16 mouse cellular contexts compared by ENCODE assay signal in genomic region chr10:105522431-105522830, GRCm38 (mm10). TPM values are rescaled to one million over a fixed set of nuclear protein-coding genes. Genes with fewer than 3 reads are reported as not detected.
DNase-seq lines count a peak whose midpoint lies in the region; ATAC-seq and TF ChIP-seq lines count a peak whose summit lies in the region.
"Had no signal": no experiment of that assay in that cellular context is flagged by ENCODE, and none has a peak within 500 bp of the region (broad histone marks: within the 10 kb centered on the region; RNA-seq: fewer than 3 reads in every experiment).

No protein-coding gene starts in this region.

- WGBS in heart, adult 2 months: 31% methylated on average over 7 of the region's 7 CpGs
- 33% methylated on average over 7 of the region's 7 CpGs for WGBS in heart, postnatal 0 days
- WGBS in lung, embryonic 16.5 days: 38% methylated on average over 7 of the region's 7 CpGs
- 42% methylated on average over 7 of the region's 7 CpGs for WGBS in stomach, postnatal 0 days

- no peak for TF ChIP-seq POLR2A in heart, adult 2 months (IDR thresholded peaks at IDR 0.05; ENCODE audit: insufficient read depth, low read depth, low read length)

- H3K27me3 ChIP-seq in heart, adult 2 months (ENCODE audit: control insufficient read depth, insufficient read depth, low read length): no peaks in the 10 kb centered on the region
- no peaks in the 10 kb centered on the region for H3K27me3 ChIP-seq in heart, postnatal 0 days (ENCODE audit: control insufficient read depth, insufficient read depth, low read length)
- H3K27me3 ChIP-seq in lung, embryonic 16.5 days (ENCODE audit: control insufficient read depth, insufficient read depth, low read depth, low read length): no peaks in the 10 kb centered on the region
- no peaks in the 10 kb centered on the region for H3K27me3 ChIP-seq in stomach, postnatal 0 days (ENCODE audit: control insufficient read depth, insufficient read depth, low read length)
- H3K27me3 ChIP-seq: CH12.LX had no signal

- no peaks in the 10 kb centered on the region for H3K79me2 ChIP-seq in heart, adult 2 months (replicated peaks; ENCODE audit: control insufficient read depth, insufficient read depth, low read length)

- no peak for TF ChIP-seq EP300 in heart, adult 2 months (IDR thresholded peaks at IDR 0.05; ENCODE audit: insufficient read depth, low read depth, low read length)
- no peak for TF ChIP-seq EP300 in heart, postnatal 0 days (IDR thresholded peaks at IDR 0.05; ENCODE audit: low read depth)
- TF ChIP-seq EP300 in stomach, postnatal 0 days (optimal IDR thresholded peaks at IDR 0.05): no peak

- DNase-seq in heart, adult 2 months: no peak
- DNase-seq in heart, postnatal 10 days: no peak
- peak; percentile 30 for DNase-seq in heart, postnatal 0 days (ENCODE audit: low spot score)
- DNase-seq in heart, postnatal 14 days: no peak
- DNase-seq in lung, postnatal 36 days: no peak
- DNase-seq in stomach, postnatal 0 days (ENCODE audit: low spot score): no peak
- DNase-seq in thymus, postnatal 36 days: no peak
- DNase-seq: adrenal gland, adult 8-10 months; cerebellum, adult 11 months; cerebellum, postnatal 14 days; gastrocnemius, postnatal 14 days; kidney, postnatal 36 days; liver; lung, adult 18-20 months had no signal

- no peak overlapping the region for H3K27ac ChIP-seq in heart, adult 2 months
- H3K27ac ChIP-seq in heart, postnatal 0 days (ENCODE audit: low read depth): peak overlapping the region; percentile 44
- H3K27ac ChIP-seq in lung, embryonic 16.5 days (ENCODE audit: low read length): peak overlapping the region; percentile 39; the same call in 1 of the 2 replicates
- peak overlapping the region; percentile 87 for H3K27ac ChIP-seq in stomach, postnatal 0 days (replicated peaks)

- intact Hi-C loops in heart, adult 2 months (cut with DNase I): no loop called here
- intact Hi-C loops in heart, postnatal 10 days (cut with DNase I): no loop called here
- intact Hi-C loops in heart, postnatal 14 days (cut with DNase I): no loop called here

- H3K4me3 ChIP-seq in heart, adult 2 months: no peak overlapping the region
- no peak overlapping the region for H3K4me3 ChIP-seq in heart, postnatal 0 days (ENCODE audit: low read depth, low read length)
- no peak overlapping the region for H3K4me3 ChIP-seq in lung, embryonic 16.5 days (ENCODE audit: low read length)
- no peak overlapping the region for H3K4me3 ChIP-seq in stomach, postnatal 0 days (ENCODE audit: low read depth, low read length)

- H3K36me3 ChIP-seq in heart, adult 2 months (ENCODE audit: control insufficient read depth, insufficient read depth, low read length): no peaks in the 10 kb centered on the region; the same call in 1 of the 2 replicates
- H3K36me3 ChIP-seq in heart, postnatal 0 days (replicated peaks; ENCODE audit: control insufficient read depth, insufficient read depth, low read length): no peaks in the 10 kb centered on the region
- H3K36me3 ChIP-seq in lung, embryonic 16.5 days (ENCODE audit: control insufficient read depth, insufficient read depth, low read length): no peaks in the 10 kb centered on the region
- H3K36me3 ChIP-seq in stomach, postnatal 0 days (ENCODE audit: control insufficient read depth, insufficient read depth, low read length): no peaks in the 10 kb centered on the region

- ATAC-seq in heart, postnatal 0 days (ENCODE audit: insufficient read depth, low read depth): peak; percentile 55; the same call in 1 of the 2 replicates
- ATAC-seq in lung, embryonic 16.5 days (ENCODE audit: low read depth): peak; percentile 68
- peak; percentile 45; the same call in 1 of the 2 replicates for ATAC-seq in stomach, postnatal 0 days (ENCODE audit: low FRiP score, low TSS enrichment)

- no peak overlapping the region for H3K9ac ChIP-seq in heart, adult 2 months (ENCODE audit: low read depth, low read length)
- no peak overlapping the region for H3K9ac ChIP-seq in heart, postnatal 0 days (replicated peaks; ENCODE audit: low read depth, low read length)
- H3K9ac ChIP-seq in lung, embryonic 16.5 days (ENCODE audit: low read length): no peak overlapping the region
- H3K9ac ChIP-seq in stomach, postnatal 0 days (ENCODE audit: low read length): no peak overlapping the region

- H3K4me1 ChIP-seq in heart, adult 2 months (ENCODE audit: control insufficient read depth, insufficient read depth, low read length): peaks cover 4% of the 10 kb centered on the region
- peaks cover 25% of the 10 kb centered on the region for H3K4me1 ChIP-seq in heart, postnatal 0 days (ENCODE audit: control insufficient read depth, insufficient read depth)
- peaks cover 21% of the 10 kb centered on the region for H3K4me1 ChIP-seq in lung, embryonic 16.5 days (replicated peaks; ENCODE audit: control insufficient read depth, insufficient read depth, low read length)
- H3K4me1 ChIP-seq in stomach, postnatal 0 days (replicated peaks; ENCODE audit: control insufficient read depth, insufficient read depth): 0 out of 2 replicates have a peak, but pooled peaks cover 5% of the 10 kb centered on the region

- H3K9me3 ChIP-seq in heart, postnatal 0 days (replicated peaks; ENCODE audit: control insufficient read depth, low read length): no peaks in the 10 kb centered on the region
- H3K9me3 ChIP-seq in lung, embryonic 16.5 days (ENCODE audit: control insufficient read depth, low read length): no peaks in the 10 kb centered on the region
- H3K9me3 ChIP-seq in stomach, postnatal 0 days (ENCODE audit: control insufficient read depth, low read length): no peaks in the 10 kb centered on the region

- peak; percentile 12; the same call in 1 of the 2 replicates for TF ChIP-seq CTCF in heart, adult 2 months (IDR thresholded peaks at IDR 0.05)
- no peak for TF ChIP-seq CTCF in heart, postnatal 0 days (IDR thresholded peaks at IDR 0.05; ENCODE audit: low read depth)
- TF ChIP-seq CTCF in stomach, postnatal 0 days (IDR thresholded peaks at IDR 0.05; ENCODE audit: low read depth): no peak

- H3K4me2 ChIP-seq in heart, postnatal 0 days (ENCODE audit: low read depth, low read length): peak overlapping the region; percentile 43
- H3K4me2 ChIP-seq in lung, embryonic 16.5 days (ENCODE audit: low read depth, low read length): no peak overlapping the region
- H3K4me2 ChIP-seq in stomach, postnatal 0 days (replicated peaks; ENCODE audit: low read depth): no peak overlapping the region

RNA-seq across cellular contexts. Expression of gene Tmtc2, which starts 51.8 kb away (rescaled TPM):
- total RNA-seq in heart, adult 2 months (2021): 1 to 10 TPM; 4.4 TPM
- polyA plus RNA-seq in heart, adult 2 months (2012; rRNA removed): 2.6 and 4.1 TPM in 2 replicates
- 1 to 10 TPM; 5.2 to 6.3 TPM for total RNA-seq in heart, postnatal 10 days (2021)
- total RNA-seq in heart, postnatal 0 days (2014; rRNA removed; ENCODE audit: low replicate concordance): 4.5 and 5.1 TPM in 2 replicates
- polyA plus RNA-seq in heart, postnatal 0 days (2015; fragmentation: Nextera tagmentation; extraction: Ambion mirVana): 1.5 and 1.9 TPM in 2 replicates
- 1 to 10 TPM; 5.0 to 5.1 TPM for total RNA-seq in heart, postnatal 14 days (2021)
- 7.6 and 8.1 TPM in 2 replicates for polyA plus RNA-seq in lung, embryonic 16.5 days (2015; fragmentation: Nextera tagmentation; extraction: Ambion mirVana)
- 5.7 and 5.8 TPM in 2 replicates for polyA plus RNA-seq in stomach, postnatal 0 days (2015; fragmentation: Nextera tagmentation; extraction: Ambion mirVana)
- total RNA-seq: CH12.LX had no signal
